In genomic region chrX:43884890-43885289, GRCm38 (mm10) we compare ENCODE assay signal across 20 mouse cellular contexts.
"Had no signal": no experiment of that assay in that cellular context is flagged by ENCODE, and none has a peak within 500 bp of the region (broad histone marks: within the 10 kb centered on the region; RNA-seq: fewer than 3 reads in every experiment).

No protein-coding gene starts in this region.

- H3K4me1 ChIP-seq: limb, embryonic 10.5 days; limb, embryonic 13.5 days; liver, embryonic 12.5 days; liver, embryonic 15.5 days; lung, embryonic 15.5 days; megakaryocyte, embryonic 14.5 days had no signal

- ATAC-seq: liver, embryonic 12.5 days; midbrain, embryonic 16.5 days had no signal

- DNase-seq: kidney, postnatal 25 days; layer of hippocampus, adult 9-11 months; liver; lung, adult 18-20 months; lung, postnatal 10 days; lung, postnatal 36 days; thymus, adult 2 months; thymus, postnatal 14 days; thymus, postnatal 4 days had no signal

- H3K4me3 ChIP-seq: layer of hippocampus, adult 2 months; limb, embryonic 10.5 days; limb, embryonic 13.5 days; liver, embryonic 12.5 days; liver, embryonic 15.5 days; lung, embryonic 15.5 days; megakaryocyte, embryonic 14.5 days had no signal

- H3K4me2 ChIP-seq: limb, embryonic 13.5 days; liver, embryonic 12.5 days; liver, embryonic 15.5 days; lung, embryonic 15.5 days; midbrain, embryonic 11.5 days had no signal

- H3K9ac ChIP-seq: limb, embryonic 13.5 days; liver, embryonic 12.5 days; liver, embryonic 15.5 days; lung, embryonic 15.5 days had no signal

- H3K27me3 ChIP-seq: limb, embryonic 13.5 days; liver, embryonic 12.5 days; liver, embryonic 15.5 days; lung, embryonic 15.5 days; megakaryocyte, embryonic 14.5 days had no signal

- H3K36me3 ChIP-seq: limb, embryonic 10.5 days; limb, embryonic 13.5 days; liver, embryonic 12.5 days; liver, embryonic 15.5 days; lung, embryonic 15.5 days had no signal

- H3K27ac ChIP-seq: kidney, postnatal 0 days; layer of hippocampus, adult 2 months; limb, embryonic 10.5 days; limb, embryonic 13.5 days; liver, embryonic 12.5 days; liver, embryonic 15.5 days; lung, embryonic 15.5 days; stomach, postnatal 0 days had no signal

- H3K9me3 ChIP-seq: limb, embryonic 10.5 days; limb, embryonic 13.5 days; liver, embryonic 12.5 days; liver, embryonic 15.5 days; lung, embryonic 15.5 days; megakaryocyte, embryonic 14.5 days had no signal
